Mouse (Mus musculus) heart, embryonic 12.5 days (tissue): Measurements from ENCODE around the gene Borcs5. TPM values are rescaled to one million over a fixed set of nuclear protein-coding genes. Genes with fewer than 3 reads are reported as not detected.
A peak's percentile ranks its signal among the peaks of the same experiment; 100 is the strongest.

Experiments used
- ATAC-seq: fragments of 200-750 bp; cut with Nextera tagmentation; 2 replicates; pipeline ENCODE4 v1.8.0; 2017; ENCODE audit warnings: moderate TSS enrichment, moderate library complexity; ENCODE audit not compliant: insufficient number of reproducible peaks, low FRiP score
- H3K27ac ChIP-seq: fragments of 300-500 bp; sonication (generic); 2 replicates; pipeline ENCODE4 v1.5.1; 2016; ENCODE audit warnings: mild to moderate bottlenecking, moderate library complexity; ENCODE audit not compliant: poor library complexity, severe bottlenecking
- H3K27me3 ChIP-seq: fragments of 300-500 bp; sonication (generic); replicated peaks from 2 replicates; pipeline ENCODE4 v1.6.1; 2016; ENCODE audit warnings: mild to moderate bottlenecking, moderate library complexity
- H3K36me3 ChIP-seq: fragments of 300-500 bp; sonication (generic); 2 replicates; pipeline ENCODE4 v1.6.1; 2016; ENCODE audit warnings: mild to moderate bottlenecking, moderate library complexity
- H3K4me1 ChIP-seq: fragments of 300-500 bp; sonication (generic); replicated peaks from 2 replicates; pipeline ENCODE4 v1.6.1; 2016; ENCODE audit warnings: mild to moderate bottlenecking
- H3K4me2 ChIP-seq: fragments of 300-500 bp; sonication (generic); 2 replicates; pipeline ENCODE4 v1.6.1; 2016; ENCODE audit warnings: mild to moderate bottlenecking, moderate library complexity
- H3K4me3 ChIP-seq: fragments of 300-500 bp; sonication (generic); 2 replicates; pipeline ENCODE4 v1.5.1; 2016; ENCODE audit warnings: mild to moderate bottlenecking
- H3K9ac ChIP-seq: fragments of 300-500 bp; sonication (generic); 2 replicates; pipeline ENCODE4 v1.6.1; 2016; ENCODE audit warnings: mild to moderate bottlenecking, moderate library complexity
- H3K9me3 ChIP-seq: fragments of 300-500 bp; sonication (generic); replicated peaks from 2 replicates; pipeline ENCODE4 v1.6.1; 2016; ENCODE audit warnings: mild to moderate bottlenecking, moderate library complexity
- WGBS: fragments of 180-500 bp; shearing (Covaris S2); methylation state at CpG from one replicate; pipeline ENCODE4 v1.1.7; 2016; 5-methylcytosine and 5-hydroxymethylcytosine counted together
- polyA plus RNA-seq: library from polyadenylated mRNA; unstranded; fragments of >200 nt; fragmentation: Nextera tagmentation; extraction: Ambion mirVana; gene quantifications from 2 replicates; pipeline ENCODE4 v1.2.1, GENCODE M21; 2016

Gene Borcs5
- polyA plus RNA-seq, 1 experiment from 2014 or later = 14.8 TPM

GRCm38 (mm10) chr6:134646835-134647234 lies 7.5 kb downstream of the Borcs5 start:
- Histone ChIP-seq H3K4me2 (no peak overlapping the region), H3K9ac (no peak overlapping the region), H3K4me1 (no peaks in the 10 kb centered on the region), H3K4me3 (no peak overlapping the region), H3K36me3 (peaks cover 3% of the 10 kb centered on the region; the same call in 1 of the 2 replicates), H3K27me3 (no peaks in the 10 kb centered on the region), H3K9me3 (no peaks in the 10 kb centered on the region), H3K27ac (no peak overlapping the region)
- 84% methylated on average over 6 of the region's 6 CpGs for WGBS
- no peak for ATAC-seq

GRCm38 (mm10) chr6:134647621-134648020 lies 8.3 kb downstream of the Borcs5 start:
- Histone ChIP-seq H3K9ac (no peak overlapping the region), H3K4me3 (no peak overlapping the region), H3K4me2 (no peak overlapping the region), H3K27ac (no peak overlapping the region), H3K27me3 (no peaks in the 10 kb centered on the region), H3K36me3 (peaks cover 4% of the 10 kb centered on the region; the same call in 1 of the 2 replicates), H3K4me1 (no peaks in the 10 kb centered on the region), H3K9me3 (no peaks in the 10 kb centered on the region)
- no peak for ATAC-seq
- WGBS = 57% methylated on average over 5 of the region's 5 CpGs

GRCm38 (mm10) chr6:134648356-134648755 lies 9.0 kb downstream of the Borcs5 start:
- no peak for ATAC-seq
- H3K27ac ChIP-seq = no peak overlapping the region

GRCm38 (mm10) chr6:134656527-134656926 lies 17.2 kb downstream of the Borcs5 start:
- Histone ChIP-seq H3K4me2 (no peak overlapping the region), H3K36me3 (0 out of 2 replicates have a peak, but pooled peaks cover 3% of the 10 kb centered on the region), H3K27me3 (no peaks in the 10 kb centered on the region), H3K4me1 (peaks cover 10% of the 10 kb centered on the region), H3K9ac (no peak overlapping the region), H3K4me3 (no peak overlapping the region), H3K9me3 (no peaks in the 10 kb centered on the region), H3K27ac (peak overlapping the region; percentile 67)
- 54% methylated on average over 4 of the region's 4 CpGs for WGBS
- ATAC-seq = peak; percentile 54; the same call in 1 of the 2 replicates

More at GRCm38 (mm10) chr6:134648356-134648755, 9.0 kb downstream of the Borcs5 start:
- Histone ChIP-seq H3K4me3 (no peak overlapping the region), H3K9me3 (no peaks in the 10 kb centered on the region), H3K9ac (no peak overlapping the region), H3K4me1 (no peaks in the 10 kb centered on the region), H3K36me3 (peaks cover 6% of the 10 kb centered on the region; the same call in 1 of the 2 replicates), H3K27me3 (no peaks in the 10 kb centered on the region), H3K4me2 (no peak overlapping the region)
- WGBS = 82% methylated on average over 5 of the region's 5 CpGs

- Histone ChIP-seq H3K4me1 (peaks cover 10% of the 10 kb centered on the region), H3K4me2 (0 out of 2 replicates have a peak overlapping the region, but pooled peaks have one; percentile 8), H3K4me3 (no peak overlapping the region), H3K9me3 (no peaks in the 10 kb centered on the region), H3K27me3 (no peaks in the 10 kb centered on the region), H3K9ac (no peak overlapping the region), H3K36me3 (no peaks in the 10 kb centered on the region), H3K27ac (no peak overlapping the region)
- WGBS = 19% methylated on average over 9 of the region's 9 CpGs
- peak; percentile 86 for ATAC-seq
Measured at GRCm38 (mm10) chr6:134659108-134659958, 20.0 kb downstream of the Borcs5 start.

- H3K4me1 ChIP-seq = peaks cover 8% of the 10 kb centered on the region
- 47% methylated on average over 8 of the region's 8 CpGs for WGBS
- H3K27ac ChIP-seq = no peak overlapping the region
- no peaks in the 10 kb centered on the region for H3K9me3 ChIP-seq
- ATAC-seq = no peak
- H3K27me3 ChIP-seq = no peaks in the 10 kb centered on the region
- H3K4me3 ChIP-seq = no peak overlapping the region
- no peaks in the 10 kb centered on the region for H3K36me3 ChIP-seq
- H3K4me2 ChIP-seq = no peak overlapping the region
- no peak overlapping the region for H3K9ac ChIP-seq
Measured at GRCm38 (mm10) chr6:134660714-134661406, 21.6 kb downstream of the Borcs5 start.

GRCm38 (mm10) chr6:134664573-134664972 lies 25.3 kb downstream of the Borcs5 start:
- Histone ChIP-seq H3K4me3 (no peak overlapping the region), H3K36me3 (no peaks in the 10 kb centered on the region), H3K9me3 (no peaks in the 10 kb centered on the region), H3K27me3 (no peaks in the 10 kb centered on the region), H3K4me1 (peaks cover 23% of the 10 kb centered on the region), H3K4me2 (no peak overlapping the region), H3K9ac (no peak overlapping the region), H3K27ac (no peak overlapping the region)
- 53% methylated on average over 5 of the region's 5 CpGs for WGBS
- ATAC-seq = no peak

GRCm38 (mm10) chr6:134665817-134666216 lies 26.5 kb downstream of the Borcs5 start:
- Histone ChIP-seq H3K9me3 (no peaks in the 10 kb centered on the region), H3K27me3 (no peaks in the 10 kb centered on the region)

GRCm38 (mm10) chr6:134668519-134668918 lies 29.2 kb downstream of the Borcs5 start:
- no peaks in the 10 kb centered on the region for H3K36me3 ChIP-seq
- no peak overlapping the region for H3K4me2 ChIP-seq
- no peak for ATAC-seq
- H3K4me1 ChIP-seq = peaks cover 42% of the 10 kb centered on the region
- 0 out of 2 replicates have a peak overlapping the region, but pooled peaks have one; percentile 0 for H3K27ac ChIP-seq
- H3K9me3 ChIP-seq = no peaks in the 10 kb centered on the region
- H3K27me3 ChIP-seq = no peaks in the 10 kb centered on the region
- 79% methylated on average over 2 of the region's 2 CpGs for WGBS
- H3K4me3 ChIP-seq = no peak overlapping the region
- no peak overlapping the region for H3K9ac ChIP-seq

More at GRCm38 (mm10) chr6:134665817-134666216, 26.5 kb downstream of the Borcs5 start:
- H3K27ac ChIP-seq = no peak overlapping the region
- no peaks in the 10 kb centered on the region for H3K36me3 ChIP-seq
- H3K4me1 ChIP-seq = peaks cover 30% of the 10 kb centered on the region
- no peak overlapping the region for H3K4me3 ChIP-seq
- no peak overlapping the region for H3K4me2 ChIP-seq
- no peak overlapping the region for H3K9ac ChIP-seq
- 65% methylated on average over 9 of the region's 9 CpGs for WGBS
- no peak for ATAC-seq

GRCm38 (mm10) chr6:134669179-134669865 lies 30.0 kb downstream of the Borcs5 start:
- no peak overlapping the region for H3K4me2 ChIP-seq
- ATAC-seq = no peak
- WGBS = 69% methylated on average over 6 of the region's 6 CpGs
- H3K9me3 ChIP-seq = no peaks in the 10 kb centered on the region
- no peak overlapping the region for H3K4me3 ChIP-seq
- H3K36me3 ChIP-seq = no peaks in the 10 kb centered on the region
- no peaks in the 10 kb centered on the region for H3K27me3 ChIP-seq
- H3K9ac ChIP-seq = no peak overlapping the region
- H3K4me1 ChIP-seq = peaks cover 42% of the 10 kb centered on the region
- no peak overlapping the region for H3K27ac ChIP-seq
